Mouse (Mus musculus) lung, adult 2 months (tissue): Measurements from ENCODE around the gene Arhgap10. TPM values are rescaled to one million over a fixed set of nuclear protein-coding genes. Genes with fewer than 3 reads are reported as not detected.

Experiments
- DNase-seq: peaks from one replicate; pipeline ENCODE4 v3.0.0; 2022
- H3K4me1 ChIP-seq: fragments of 200-500 bp; 2 replicates; pipeline ENCODE4 v1.6.1; 2011; ENCODE audit warnings: low read length; ENCODE audit not compliant: control insufficient read depth, insufficient read depth
- H3K4me3 ChIP-seq: fragments of 200-500 bp; replicated peaks from 2 replicates; pipeline ENCODE3; 2011; ENCODE audit warnings: low read depth, mild to moderate bottlenecking, control low read depth, low read length; ENCODE audit errors: extremely low read depth
- CTCF ChIP-seq: fragments of 200-500 bp; IDR thresholded peaks from 2 replicates; pipeline ENCODE4 v1.5.1; 2011; ENCODE audit warnings: mild to moderate bottlenecking, low read length, control low read depth; ENCODE audit not compliant: insufficient read depth
- POLR2A ChIP-seq: fragments of 200-500 bp; IDR thresholded peaks from 2 replicates; pipeline ENCODE4 v1.6.1; 2011; ENCODE audit warnings: low read depth, mild to moderate bottlenecking, control low read depth, low read length, borderline replicate concordance; ENCODE audit errors: extremely low read depth
- WGBS: fragments of 180-500 bp; shearing (Covaris S2); methylation state at CpG from one replicate; pipeline ENCODE4 v1.1.7; 2018; 5-methylcytosine and 5-hydroxymethylcytosine counted together
- polyA plus RNA-seq: library from polyadenylated mRNA; depleted of rRNA; stranded (reverse); fragments of >200 nt; gene quantifications from 2 replicates; pipeline ENCODE4 v1.2.3, GENCODE M21; 2012

The Arhgap10 gene
- polyA plus RNA-seq, 1 experiment = 11.2 TPM

- H3K4me1 ChIP-seq = no peaks in the 10 kb centered on the region
- DNase-seq = no peak
- no peak for TF ChIP-seq POLR2A
- no peak for TF ChIP-seq CTCF
- H3K4me3 ChIP-seq = no peak overlapping the region
- 83% methylated on average over 12 of the region's 12 CpGs for WGBS
These were observed 19.1 kb upstream of the Arhgap10 start for GRCm38 (mm10) chr8:77536821-77537220.

GRCm38 (mm10) chr8:77535026-77535595 is 17.4 kb upstream of the Arhgap10 start:
- DNase-seq = peak; percentile 31
- TF ChIP-seq CTCF (peak; percentile 70), POLR2A (no peak)
- 66% methylated on average over 5 of the region's 5 CpGs for WGBS
- Histone ChIP-seq H3K4me3 (no peak overlapping the region), H3K4me1 (no peaks in the 10 kb centered on the region)

- no peak for DNase-seq
- no peak for TF ChIP-seq CTCF
- no peak for TF ChIP-seq POLR2A
- no peaks in the 10 kb centered on the region for H3K4me1 ChIP-seq
- H3K4me3 ChIP-seq = no peak overlapping the region
- 66% methylated on average over 8 of the region's 8 CpGs for WGBS
These were observed 16.7 kb upstream of the Arhgap10 start for GRCm38 (mm10) chr8:77534358-77534992.

GRCm38 (mm10) chr8:77526130-77526529 is 8.4 kb upstream of the Arhgap10 start:
- WGBS = 85% methylated on average over 8 of the region's 8 CpGs
- Histone ChIP-seq H3K4me1 (no peaks in the 10 kb centered on the region), H3K4me3 (no peak overlapping the region)
- TF ChIP-seq POLR2A (no peak), CTCF (no peak)
- DNase-seq = no peak

DNA sequence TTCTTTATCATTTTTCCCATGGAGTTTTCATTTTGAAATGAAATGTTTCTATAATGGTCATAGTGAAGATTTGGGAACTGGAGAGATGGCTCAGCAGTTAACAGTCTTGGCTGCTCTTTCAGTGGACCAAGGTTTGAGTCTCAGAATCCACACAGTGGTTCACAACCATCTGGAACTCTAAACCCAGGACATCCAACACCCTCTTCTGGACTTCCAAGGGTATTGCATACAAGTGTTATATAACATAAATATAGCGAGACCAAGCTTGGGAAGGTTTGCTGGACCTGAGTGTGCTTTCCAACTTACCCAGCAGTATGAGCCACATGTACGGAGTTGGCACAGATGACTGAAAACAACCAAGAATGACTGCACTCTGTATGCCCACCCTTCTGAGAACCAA is 7.2 kb upstream of the Arhgap10 start:
- no peak for TF ChIP-seq POLR2A
- TF ChIP-seq CTCF = no peak

GRCm38 (mm10) chr8:77524018-77524615 is 6.4 kb upstream of the Arhgap10 start:
- Histone ChIP-seq H3K4me1 (no peaks in the 10 kb centered on the region), H3K4me3 (no peak overlapping the region)
- TF ChIP-seq POLR2A = no peak
- no peak for TF ChIP-seq CTCF
- WGBS = 45% methylated on average over 14 of the region's 14 CpGs
- peak; percentile 25 for DNase-seq

More for the DNA sequence above, 7.2 kb upstream of the Arhgap10 start:
- Histone ChIP-seq H3K4me3 (no peak overlapping the region), H3K4me1 (no peaks in the 10 kb centered on the region)
- 91% methylated on average over 2 of the region's 2 CpGs for WGBS
- DNase-seq = no peak

DNA sequence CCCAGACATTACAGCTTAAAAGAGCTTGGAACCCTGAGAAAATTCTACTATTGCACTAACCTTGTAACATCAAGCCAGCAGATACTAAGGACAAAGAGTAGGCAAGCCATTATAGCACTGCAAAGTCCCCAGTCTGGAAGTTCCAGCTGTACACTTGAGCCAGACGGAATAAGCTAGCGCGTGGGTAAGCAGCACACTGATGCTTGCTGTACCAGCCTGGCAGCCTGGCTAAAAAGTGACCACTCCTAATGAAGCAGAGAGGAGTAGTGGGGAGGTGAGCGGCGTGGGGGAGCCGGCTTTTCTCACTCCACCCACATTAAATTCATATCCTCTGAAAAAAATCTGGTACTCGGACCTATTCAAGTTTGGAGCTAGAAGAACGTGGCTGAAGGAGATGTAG is 5.2 kb upstream of the Arhgap10 start:
- 70% methylated on average over 8 of the region's 8 CpGs for WGBS
- no peak for DNase-seq
- H3K4me3 ChIP-seq = no peak overlapping the region
- 0 out of 2 replicates have a peak, but pooled peaks cover 3% of the 10 kb centered on the region for H3K4me1 ChIP-seq
- TF ChIP-seq POLR2A = no peak

DNA sequence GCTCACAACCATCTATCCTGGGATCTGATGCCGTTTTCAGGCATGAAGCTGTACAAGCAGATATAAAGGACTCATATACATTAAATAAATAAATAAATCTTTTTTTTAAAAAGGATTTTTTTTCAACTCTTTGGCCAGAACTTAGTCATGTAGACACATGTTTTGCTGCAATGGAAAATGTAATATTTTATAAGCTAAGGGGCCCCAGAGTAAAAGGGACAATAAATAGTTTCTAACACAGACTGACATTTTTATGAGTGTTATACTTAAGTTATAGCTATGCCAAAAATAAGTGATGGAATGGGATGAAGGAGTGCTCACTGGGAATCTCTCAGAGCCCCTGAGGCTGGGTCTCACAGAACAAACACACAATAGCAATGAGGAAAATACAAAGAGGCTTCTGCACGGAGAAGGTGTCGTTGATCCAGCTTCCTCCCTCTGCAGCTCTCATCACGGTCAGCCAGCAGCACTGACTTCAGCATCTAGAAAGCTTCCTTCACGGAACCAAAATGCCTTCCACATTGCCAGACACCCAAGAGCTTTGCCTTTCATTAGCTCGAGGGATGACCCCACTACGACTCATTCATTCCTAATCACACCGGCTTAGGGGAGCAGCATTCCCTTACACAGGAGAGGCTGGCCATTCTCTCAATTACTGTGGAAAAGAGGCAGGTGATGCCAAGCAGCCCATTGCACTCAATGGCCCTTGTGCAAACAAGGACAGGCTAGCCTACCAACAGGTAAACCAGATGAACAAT is 3.5 kb upstream of the Arhgap10 start:
- DNase-seq = no peak
- no peak overlapping the region for H3K4me3 ChIP-seq
- TF ChIP-seq POLR2A (no peak), CTCF (no peak)
- 87% methylated on average over 8 of the region's 8 CpGs for WGBS
- H3K4me1 ChIP-seq = peaks cover 8% of the 10 kb centered on the region; the same call in 1 of the 2 replicates

- H3K4me1 ChIP-seq = peaks cover 8% of the 10 kb centered on the region; the same call in 1 of the 2 replicates
- no peak overlapping the region for H3K4me3 ChIP-seq
- TF ChIP-seq POLR2A (no peak), CTCF (no peak)
- 98% methylated on average over 4 of the region's 4 CpGs for WGBS
- DNase-seq = no peak
These were observed 2.8 kb upstream of the Arhgap10 start for GRCm38 (mm10) chr8:77520601-77521000.
